Mouse (Mus musculus): ENCODE data around the gene Pomp.

The Pomp gene

DNA sequence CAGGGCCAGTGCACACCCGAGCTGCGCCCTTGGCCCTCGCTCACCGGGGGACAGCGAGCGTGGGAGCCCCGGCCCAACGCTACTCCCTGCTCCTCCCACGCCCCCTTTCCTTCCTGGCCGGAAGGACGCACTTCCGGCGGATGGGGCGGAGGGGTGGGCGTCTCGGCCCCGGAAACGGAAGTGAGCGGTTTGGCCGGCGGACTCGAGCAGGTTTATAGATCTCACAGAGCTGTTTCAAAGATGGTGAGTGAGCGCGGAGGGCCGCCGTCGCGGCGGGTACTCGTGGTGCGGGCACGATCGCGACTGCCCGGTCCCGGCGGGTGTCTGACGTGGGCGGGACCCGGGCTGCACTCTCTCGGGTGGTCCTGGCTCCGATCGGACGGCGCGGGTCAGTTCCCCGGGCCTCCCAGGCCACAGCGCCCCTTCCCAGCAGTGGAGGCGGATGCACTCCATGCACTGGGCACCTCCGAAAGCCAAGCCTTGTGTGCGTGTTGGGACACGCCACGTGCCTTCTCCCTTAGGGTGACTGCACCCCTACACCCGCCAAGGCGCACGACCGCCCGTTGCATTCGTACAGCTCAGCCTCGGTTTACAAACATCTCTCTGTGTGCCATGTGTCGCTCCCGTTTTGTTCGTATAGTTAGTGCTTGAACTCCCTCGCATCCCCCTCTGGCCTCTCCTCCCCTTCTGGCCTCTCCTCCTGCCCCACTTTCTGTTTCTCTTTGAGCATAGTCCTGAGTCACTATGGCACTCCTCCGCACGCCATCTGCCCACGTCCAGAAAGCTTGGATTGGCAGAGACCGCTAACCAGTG is at the start of gene Pomp:
Gene Pomp (plus strand): TSS at position 13 of the 813 bp plus-strand sequence.
- DNase-seq: peak; percentile 95

DNA sequence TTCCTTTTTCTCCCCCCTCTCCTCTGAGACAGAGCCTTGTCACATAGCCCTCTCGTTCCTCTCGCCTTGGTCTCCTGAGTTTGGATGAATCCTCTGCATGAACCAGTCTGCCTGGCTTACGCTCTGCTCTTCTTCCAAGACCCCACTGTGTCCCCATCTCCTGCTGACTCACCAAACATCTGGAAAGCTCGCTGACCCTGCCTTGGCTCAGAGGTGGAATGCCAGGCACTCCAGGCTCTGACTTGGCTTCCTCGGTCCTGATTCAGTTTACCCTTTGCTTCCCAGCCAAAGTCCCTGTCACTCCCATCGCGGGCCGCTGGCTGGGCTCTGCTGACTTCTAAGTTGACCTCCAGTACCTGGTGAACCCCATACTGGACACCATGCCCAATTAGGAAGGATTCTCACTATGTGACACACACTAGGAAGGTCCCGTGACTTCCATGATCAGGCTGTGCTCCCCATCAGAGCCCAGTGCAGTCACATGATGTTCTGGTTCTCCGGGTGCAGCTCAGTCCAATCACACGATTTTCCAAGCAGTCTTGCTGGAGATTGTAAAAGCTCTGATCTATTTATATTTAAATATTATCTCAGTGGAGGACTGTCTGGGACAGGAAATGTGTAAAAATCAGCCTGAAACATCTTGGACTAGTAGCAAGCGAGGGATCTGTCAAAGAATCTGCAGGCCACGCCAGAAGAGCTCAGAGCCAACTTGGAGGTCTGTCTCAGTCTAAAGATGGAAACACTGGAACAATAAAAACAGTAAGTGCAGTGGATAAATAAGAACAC is 47.8 kb upstream of the Pomp start:
- DNase-seq: no peak

DNA sequence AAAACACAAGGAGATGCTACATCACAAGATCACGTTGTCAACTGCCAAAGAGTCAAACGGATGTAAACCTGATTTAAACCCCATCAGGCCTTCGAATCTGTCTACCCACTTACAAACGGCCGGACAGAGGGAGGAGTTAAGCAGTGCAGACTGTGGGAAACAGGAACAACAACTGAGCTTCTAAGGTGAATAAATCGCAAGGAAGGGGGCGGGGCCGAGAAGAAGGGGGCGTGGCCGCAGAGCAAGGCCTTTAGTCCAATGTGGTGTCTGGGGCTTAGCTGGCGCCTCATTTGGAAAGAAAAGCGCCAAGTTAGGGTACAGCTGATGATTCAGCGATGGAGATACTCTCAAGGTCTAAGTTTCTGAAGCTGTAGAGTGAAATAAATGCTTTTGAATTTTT is 45.3 kb upstream of the Pomp start:
- DNase-seq: no peak

DNA sequence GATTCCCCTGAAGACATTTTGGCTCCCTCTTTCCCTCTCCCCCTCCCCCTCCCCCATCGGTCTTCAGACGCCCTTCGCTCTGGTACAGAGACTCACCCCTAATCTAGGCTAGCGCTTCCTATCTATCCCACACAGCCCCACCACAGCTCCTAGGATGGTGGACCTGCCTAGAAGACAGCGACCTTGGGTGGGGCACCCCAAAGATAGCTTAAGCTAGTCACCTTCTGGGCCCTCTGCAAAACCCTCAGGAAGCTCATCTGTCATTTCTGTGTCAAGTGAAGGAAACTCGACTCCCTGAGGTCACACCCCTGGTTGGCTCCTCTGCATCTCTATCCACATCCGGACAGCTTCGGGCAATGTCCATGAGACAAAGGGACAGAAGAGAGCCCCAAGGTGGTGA is 44.7 kb upstream of the Pomp start:
- DNase-seq: no peak

DNA sequence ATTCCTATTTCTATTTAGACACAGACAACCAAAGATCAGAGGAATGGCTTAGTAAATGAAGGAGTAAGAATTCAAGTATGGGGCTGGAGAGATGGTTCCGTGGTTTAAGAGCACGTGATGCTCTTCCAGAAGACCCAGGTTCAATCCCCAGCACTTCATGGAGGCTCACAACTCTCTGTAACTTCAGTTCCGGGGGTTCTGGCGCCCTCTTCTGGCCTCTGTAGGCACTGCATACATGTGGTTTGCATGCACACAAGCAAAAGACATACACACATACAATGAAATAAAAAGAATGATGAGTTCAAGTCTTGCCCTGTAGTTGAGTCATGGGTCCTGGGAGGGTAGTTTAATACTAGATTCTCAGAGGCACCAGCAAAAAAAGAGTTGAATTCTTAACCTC is 43.8 kb upstream of the Pomp start:
- DNase-seq: no peak

DNA sequence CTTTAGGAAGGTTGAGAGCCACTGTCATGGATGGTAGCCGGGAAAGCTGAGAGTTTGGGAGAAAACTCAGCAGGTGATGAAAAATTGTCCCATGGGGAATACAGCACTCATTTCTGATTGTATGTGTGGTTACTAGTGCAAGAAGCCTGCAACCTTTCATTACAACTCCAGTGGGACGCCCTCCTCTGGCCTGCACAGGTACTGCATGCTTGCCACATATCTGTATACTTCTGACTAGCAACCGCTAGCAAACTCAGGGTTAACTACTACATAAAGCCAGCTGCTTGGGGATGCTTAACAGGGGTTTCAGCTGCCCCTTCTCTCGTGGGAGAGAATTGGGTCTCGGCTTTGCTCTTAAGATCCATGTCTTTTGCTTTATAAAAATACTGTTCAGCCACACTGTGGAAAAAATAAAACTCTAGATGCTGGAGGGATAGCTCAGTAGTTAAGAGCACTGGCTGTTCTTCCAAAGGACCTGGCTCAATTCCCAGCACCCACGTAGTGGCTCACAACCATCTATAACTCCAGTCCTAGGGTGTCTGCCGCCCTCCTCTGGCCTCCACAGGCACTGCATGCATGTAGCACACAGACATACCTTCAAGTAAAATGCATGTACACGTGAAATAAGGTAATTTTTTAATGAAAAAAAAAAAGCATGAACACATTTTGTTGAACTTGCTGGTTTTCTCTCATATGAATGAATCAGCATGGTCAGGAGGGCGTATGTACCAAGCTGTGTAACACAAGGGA is 42.3 kb upstream of the Pomp start:
- DNase-seq: no peak

DNA sequence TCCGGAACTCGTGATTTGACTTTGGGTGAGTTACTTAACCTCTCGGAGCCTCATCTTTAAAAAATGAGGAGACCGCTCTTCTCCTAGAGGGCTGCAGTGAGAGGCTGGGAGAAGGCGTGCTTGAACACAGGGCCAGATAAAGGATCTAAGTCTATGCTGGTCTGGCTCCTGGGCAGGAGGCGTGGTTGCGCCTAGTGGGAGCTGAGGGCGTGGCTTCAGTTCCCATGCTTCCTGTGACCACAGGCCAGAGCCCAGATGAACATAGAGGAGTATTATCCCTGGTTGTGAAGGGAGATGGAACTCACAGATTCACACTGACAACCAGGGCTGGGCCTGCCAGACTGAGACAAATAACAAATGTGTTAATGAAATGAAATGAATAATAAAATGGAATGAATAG is 41.4 kb upstream of the Pomp start:
- DNase-seq: no peak

DNA sequence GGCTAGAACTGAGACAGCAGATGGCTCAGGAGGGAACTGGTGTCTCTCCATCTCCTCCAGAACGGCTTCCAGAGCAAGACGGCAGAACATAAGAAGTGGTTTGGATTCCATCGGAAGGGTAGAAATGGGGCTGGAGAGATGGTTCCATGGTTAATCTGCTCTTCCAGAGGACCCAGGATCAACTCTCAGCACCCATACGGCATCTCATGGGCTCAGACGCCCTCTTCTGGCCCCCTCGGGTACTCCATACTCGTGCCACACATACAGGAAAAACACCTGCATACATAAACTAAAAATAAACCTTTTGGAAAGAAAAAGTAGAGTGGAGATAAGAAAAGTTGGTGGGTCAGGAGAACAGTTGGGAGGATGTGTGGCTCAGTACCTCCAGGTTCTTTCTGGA is 40.4 kb upstream of the Pomp start:
- DNase-seq: no peak

DNA sequence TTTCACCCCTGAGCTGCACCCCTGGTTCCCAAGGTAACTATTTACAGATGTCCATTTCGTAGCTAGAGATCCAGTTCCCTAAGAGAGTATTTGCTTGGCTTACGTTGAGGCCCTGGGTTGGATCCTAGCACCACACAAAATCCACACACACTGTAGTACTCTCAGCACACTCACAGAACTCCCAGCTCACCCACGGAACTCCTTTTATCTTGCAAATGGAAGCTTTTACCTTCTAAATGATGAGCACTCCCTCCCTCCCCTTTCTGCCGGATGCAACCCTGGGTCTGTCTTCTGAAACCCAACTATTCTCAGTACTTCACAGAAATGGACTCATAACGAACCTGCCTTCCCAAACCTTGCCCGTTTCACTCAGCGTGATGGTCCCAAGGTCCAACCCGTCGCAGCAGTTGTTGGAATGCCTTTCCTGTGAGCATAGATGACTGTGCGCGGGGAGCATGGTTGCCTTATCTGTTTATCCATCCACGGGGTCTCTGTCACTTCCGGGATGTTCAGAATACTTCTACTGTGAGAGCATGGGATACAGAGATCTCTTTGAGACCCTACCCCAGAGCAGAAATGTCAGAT is 36.1 kb upstream of the Pomp start:
- DNase-seq: no peak

DNA sequence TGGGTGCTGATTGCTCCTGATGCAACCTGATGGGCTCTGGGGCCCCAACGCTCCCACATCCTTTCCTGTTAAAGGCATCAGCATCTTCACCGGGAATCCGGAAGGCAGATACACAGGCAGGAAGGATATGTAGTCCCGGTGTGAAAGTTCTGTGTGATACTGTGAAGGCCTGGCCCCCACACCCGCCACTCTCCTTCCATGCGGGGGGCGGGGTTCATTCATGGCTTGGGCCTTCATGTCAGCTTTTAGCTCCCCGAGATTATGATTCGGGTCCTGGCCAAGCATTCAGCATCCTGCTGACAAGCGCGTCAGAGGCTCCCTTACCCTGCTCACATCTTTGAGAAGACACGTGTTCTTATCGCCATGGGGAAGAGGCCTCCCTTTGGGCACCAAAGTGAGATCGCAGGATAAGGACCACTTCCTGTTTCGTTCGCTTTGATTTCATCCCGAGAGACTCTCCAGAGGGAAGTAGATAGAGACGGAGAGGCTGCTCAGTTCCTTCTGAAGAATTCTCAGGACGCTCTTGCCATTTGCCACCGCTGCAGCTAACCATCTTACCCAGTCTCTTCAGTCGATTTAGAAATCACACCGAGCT is 34.8 kb upstream of the Pomp start:
- DNase-seq: peak; percentile 13

DNA sequence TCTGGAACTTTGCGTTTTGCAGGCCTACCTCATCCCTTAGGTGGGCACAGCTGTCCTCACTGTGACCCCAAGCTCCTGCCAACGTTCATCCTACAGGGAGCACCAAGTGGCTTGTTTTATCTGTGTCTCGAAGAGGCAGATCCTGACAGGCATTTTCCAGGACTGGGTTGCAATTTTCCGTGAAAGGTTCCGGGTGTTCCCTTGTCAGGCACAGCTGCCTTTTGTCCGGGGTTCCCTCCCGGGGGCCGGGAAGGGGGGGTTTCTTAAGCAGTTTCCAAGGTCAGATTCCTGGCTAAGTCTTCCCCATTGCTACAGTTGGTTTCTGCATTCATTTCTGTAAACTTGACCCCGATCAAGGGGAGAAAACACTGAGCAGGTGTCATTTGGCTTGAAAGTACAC is 34.2 kb upstream of the Pomp start:
- DNase-seq: no peak

DNA sequence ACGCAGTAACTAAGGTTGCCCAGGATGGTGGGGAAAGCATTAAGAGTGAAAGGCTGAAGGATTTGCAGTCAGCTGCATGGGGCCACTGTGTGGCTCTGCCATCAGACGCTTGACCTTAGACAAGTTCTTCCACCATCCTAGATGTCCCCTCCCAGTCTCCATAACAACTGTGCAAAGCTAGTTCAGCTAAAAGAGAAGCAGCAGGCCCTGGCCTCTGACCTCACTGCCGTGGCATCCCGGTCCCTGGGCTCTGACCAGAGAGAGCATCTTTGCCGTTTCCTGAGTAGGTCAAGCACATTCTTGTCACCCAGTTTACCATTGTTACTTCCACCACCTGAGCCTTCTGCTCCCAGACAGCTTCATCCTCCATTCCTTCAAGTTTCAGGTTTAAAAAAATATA is 33.7 kb upstream of the Pomp start:
- no peak for DNase-seq

DNA sequence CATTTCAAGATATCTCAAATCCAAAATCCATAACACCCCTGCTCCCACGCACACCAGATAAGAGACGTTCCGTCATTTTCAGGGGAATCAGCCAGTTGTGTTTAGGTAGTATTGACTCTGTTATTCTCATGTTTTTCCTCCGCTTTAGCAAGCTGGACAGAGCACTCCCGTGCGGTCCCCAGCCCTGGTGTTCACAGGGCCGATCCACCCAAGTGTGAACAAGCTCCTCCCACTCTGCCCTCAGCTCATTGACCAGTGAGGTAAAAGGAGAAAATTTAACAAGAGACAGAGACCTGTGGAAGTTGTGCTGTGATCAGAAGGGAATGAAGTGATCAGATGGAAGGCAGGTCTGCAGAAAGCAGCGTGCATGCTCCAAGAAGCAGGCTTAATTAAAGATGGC is 31.4 kb upstream of the Pomp start:
- no peak for DNase-seq

DNA sequence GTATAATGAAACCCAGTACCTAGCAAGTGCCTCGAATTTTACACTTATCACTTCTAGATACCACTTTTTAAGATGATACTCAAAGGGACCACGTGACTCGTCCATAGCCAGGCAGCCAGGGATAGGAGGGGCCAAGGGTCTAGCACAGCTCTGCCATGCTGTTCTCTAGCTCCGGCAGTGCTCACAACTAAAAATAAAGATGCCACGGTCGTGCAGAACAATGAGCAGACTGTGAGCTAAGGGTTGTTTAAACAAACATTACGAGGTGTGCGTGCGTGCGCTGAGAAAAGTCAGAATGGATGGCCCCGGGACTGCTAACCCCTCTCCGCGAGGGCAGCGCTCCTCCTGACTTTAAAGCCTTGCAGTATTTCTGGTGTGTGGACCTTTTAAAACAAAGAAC is 27.4 kb upstream of the Pomp start:
- no peak for DNase-seq

DNA sequence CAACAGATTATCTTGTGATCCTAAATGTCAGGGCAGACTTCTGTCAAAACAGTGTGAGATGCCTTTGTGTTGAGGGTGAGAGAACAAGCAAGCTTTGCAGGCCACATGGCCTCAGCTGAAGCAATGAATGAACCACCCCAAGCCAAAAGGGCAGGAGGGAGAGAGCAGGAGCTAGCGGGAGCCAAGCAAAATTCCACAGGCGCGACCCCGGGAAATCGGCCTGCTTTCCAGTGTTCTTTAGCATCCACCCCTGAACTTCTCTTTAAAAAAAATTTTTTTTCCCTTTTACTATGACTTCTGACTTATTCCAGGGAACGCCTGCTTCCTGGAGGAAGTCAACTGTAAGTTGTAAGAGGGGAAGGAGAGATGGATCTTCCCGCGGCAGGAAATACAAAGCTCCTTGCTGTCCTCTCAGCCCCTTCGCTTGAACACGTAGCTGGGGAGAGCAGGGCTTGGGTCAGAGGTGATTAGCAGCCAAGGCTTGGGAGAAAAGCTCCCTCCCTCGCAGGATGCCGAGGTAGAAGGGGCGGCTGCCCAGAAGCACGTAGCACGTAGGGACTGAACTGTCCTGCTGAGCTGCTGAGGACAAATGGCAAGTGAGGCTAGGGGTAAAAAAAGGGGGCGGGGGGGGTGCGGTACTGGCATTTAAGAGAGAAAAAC is 25.3 kb upstream of the Pomp start:
- peak; percentile 31 for DNase-seq

DNA sequence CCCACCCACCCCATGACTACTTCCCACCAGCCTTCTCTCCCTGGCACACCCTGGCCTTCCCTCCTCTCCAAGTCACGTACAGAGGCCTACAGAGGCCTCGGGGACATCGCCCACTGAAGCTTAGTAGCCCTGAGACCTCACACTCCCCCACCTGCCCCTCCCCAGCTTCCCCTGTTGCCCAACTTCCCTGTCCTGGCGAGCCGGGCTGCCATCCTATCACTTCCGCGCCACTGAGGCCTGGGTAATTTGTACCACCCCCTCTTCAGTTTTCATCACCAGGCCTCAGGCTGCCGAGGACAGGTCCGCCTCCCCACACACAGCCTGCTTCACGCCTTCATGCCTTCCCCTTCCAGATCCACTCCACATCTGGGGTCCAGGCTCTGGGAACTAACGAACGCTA is 20.8 kb upstream of the Pomp start:
- DNase-seq: no peak

DNA sequence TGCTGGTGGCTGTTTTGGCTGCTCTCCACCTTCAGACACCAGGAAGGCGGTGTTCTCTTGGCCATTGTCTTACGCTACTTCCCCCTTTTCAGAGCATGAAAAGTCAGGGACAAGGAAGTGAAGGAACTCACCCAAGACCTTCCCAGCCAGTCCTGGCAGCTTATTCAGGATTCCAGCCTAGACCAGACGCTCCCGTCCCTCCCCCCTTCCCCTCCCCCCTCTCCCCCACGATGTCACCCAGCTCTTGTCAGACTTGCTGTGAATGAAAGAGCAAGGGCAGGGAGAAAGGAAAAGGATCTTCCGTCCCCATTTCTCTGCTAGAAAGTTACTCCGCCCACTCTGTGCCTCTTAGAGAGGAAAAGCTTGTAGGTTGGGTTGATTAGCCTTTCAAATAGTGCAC is 16.9 kb upstream of the Pomp start:
- no peak for DNase-seq

DNA sequence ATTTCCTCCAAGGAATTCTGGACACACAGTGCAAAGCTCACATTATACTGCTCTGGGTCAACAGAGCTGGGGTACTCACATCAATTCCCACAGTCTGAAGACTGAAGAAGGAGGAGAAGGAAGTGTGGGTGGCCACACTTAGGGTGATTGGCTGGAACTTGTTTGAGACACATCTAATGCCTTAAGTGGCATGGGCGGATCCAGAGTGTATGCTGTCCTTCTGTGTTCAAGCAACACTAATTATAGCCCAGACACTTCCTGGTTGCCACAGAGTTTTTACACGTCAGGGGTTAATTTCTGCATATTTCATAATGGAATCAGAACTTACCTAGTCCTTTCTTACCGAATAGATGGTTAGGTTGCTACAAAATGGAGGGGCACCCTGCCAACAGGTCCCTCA is 14.9 kb upstream of the Pomp start:
- DNase-seq: no peak

DNA sequence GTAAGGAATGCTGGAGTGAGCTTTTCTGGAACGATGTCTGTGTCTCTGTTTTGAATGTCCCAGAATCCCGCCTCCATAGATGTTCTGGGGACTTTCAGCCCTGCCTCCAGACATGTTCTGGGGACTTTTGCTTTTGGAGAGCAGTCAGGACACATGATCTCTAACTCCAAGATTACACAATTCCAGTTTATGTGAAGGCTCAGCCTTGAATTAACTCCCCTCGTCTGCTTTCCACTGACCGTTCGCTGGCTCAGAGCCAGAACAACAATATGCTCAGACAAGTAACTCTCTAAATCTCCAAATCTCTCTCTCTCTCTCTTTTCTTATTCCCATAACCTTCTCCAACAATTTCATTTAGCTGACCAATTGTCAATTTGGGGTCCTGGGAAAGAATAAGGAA is 12.9 kb upstream of the Pomp start:
- peak; percentile 18 for DNase-seq

DNA sequence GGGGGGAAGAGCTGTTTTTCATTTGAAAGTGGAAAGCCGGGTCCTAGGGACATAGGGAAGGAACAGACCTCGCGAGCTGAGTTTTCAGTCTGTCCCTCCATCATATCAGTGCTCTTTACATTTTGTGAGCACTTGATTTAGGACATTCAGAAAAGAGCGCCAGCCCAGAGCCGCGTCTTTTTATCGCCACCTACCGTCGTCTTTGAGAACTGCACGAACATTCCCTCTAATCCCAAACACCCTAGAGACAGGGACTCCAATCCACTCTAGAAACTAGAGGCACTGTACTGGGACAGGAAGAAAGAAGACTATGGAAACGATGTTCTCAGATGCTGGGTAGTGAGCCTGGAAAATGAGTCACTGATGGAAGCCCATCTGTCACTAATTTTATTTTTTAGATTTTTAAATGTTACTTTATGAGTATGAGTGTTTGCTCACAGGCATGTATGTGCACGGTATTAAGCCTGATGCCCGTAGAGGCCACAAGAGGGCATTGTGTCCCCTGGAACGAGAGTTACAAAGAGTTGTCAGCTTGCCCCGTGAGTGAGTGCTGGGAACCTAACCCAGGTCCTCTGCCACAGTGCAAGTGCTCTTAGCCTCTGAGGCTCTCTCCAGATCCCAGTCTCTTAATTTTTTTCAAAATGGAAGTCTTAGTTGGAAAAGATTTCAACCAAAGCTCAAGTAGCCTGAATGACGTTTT is 11.9 kb upstream of the Pomp start:
- peak; percentile 83 for DNase-seq

DNA sequence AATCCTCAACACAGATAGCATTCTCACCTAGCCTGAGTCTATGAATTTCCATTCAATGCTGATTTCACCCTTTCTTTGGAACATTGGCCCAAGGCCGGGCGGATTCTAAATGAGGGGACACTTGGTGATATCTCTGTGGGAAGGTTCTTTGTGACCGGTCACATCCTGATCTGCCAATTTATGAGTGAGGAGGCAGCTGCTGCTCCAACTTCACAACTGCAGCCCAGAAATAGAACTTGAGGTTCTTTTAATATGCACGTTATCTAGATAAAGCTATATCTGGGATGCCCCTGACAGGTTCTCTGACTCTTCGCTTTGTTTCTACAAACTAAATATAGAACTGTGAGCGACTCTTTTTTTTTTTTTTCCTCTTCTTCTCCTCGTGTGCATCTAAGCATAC is 10.1 kb upstream of the Pomp start:
- no peak for DNase-seq

DNA sequence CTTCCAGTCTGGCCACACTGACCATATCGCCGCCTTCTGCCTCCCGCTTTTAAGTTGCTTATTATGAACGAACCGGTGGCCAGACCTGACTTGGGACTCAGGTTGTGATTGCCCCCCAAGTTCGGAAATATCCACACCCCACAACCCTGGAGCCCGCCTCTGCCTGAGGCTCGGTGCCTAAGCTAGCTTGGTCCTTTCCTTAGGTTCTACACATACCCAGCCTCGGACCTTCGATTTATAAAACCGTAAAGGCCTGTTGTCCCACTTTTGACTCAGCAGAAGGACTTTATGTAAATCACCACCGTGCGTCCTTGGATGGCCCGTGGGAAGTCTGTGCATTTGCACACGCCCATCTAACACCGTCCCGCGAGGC is 199 bp upstream of the Pomp start:
- no peak for DNase-seq
